Mouse (Mus musculus) ovary, adult 18-20 months (tissue): ENCODE results near the gene Ntm.

Experiments used
- DNase-seq: peaks from one replicate; pipeline ENCODE4 v3.0.0; 2022; ENCODE audit warnings: low spot score, mixed read lengths

The Ntm gene

DNA sequence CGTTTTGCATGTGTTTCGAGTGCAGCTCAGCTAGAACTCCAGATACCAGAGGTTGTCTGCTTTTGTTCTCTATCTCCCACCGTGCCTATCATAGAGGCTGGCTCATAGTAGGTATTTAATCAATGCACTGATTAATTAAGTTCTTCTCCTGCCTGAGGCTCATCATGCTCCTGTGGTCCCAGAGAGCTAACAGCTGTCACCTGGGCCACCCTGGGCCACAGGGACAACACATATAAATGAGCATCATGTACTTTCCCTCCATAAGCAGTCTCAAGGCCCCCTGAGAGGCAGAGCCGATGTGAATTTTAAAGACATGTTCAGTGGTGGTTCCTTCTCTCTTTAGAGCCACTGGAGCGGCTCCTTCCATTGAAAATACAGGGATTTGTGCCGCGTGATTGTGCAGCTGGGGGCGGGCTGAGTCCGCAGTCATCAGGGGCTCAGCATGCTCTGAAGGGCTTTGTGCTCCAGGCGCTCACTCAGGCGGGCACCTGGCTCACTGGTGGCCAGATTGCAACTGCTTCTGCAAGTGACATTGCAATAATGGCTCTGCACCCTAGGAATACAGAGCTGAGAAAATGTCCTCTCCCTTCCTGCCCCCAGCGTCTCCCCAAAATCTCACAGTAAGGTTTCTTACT is 160.8 kb downstream of the Ntm start:
- no peak for DNase-seq

DNA sequence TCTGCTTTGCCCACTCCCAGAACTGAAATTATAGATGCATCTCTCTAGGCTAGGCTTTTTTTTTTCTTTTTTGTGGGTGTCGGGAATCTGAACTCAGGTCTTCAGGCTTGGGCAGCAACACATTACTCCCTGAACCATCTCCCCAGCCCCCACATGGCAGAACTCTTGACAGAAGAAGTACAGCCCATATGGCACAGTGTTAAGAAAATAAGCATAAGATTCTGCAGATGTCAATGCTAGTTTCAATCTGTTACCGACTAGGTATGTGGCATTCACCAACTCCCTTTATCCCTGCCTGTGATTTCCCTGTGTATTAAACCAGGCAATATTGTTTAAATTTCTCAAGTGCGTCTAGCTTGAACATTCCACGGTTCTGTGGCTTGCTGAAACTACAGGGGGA is 166.7 kb downstream of the Ntm start:
- DNase-seq: no peak

DNA sequence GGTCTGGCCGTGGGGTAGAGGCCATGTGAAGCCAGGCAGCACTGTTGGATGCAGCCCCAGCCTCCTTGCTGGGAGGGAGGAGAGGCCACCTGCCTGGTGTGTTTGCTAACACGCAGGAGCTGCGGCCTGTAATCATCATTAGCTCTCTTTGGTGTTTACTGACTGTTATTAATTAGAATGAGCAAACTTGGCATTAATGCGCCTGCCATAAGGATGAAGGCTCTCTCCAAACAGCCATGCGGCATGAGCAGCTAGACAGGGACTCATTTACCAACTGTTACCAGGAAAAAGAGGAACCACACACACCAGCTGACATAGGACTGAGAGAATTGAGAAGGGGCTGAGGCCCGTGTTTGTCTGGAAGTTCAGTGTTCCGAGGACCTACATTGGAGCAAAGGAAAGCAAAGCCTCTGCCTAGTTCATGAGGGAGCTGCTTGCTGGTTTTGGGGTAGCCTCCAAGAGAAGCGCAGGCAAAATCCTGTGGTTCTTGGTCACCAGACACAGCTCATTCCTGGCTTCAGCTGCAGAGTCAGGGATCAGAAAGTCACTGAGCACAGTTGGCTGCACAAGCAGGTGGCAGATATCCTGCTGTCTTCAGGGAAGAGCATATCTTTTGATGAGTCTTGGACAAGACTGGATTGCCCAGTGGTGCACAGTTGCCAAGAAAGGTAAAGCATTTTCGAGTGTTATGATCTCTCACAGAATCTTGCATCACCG is 171.6 kb downstream of the Ntm start:
- no peak for DNase-seq

DNA sequence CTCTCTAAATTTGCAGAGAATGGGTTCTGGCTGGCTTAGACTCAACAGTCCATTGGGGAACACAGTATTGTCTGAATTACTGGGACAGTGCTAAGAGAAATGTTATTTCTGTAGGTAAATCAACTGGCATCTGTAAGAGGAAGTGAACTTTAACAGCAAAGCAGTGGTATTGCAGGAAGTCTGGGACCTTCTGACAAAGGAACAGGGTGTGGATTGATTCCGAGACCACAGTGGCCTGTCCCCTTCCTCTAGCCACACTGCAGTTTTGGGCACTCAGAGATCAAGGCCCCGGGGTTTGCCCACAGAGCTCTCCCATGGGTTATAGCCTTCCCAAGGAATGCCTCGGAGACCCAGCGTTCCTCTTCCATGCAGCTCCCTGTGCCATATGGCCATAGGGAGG is 172.9 kb downstream of the Ntm start:
- no peak for DNase-seq

DNA sequence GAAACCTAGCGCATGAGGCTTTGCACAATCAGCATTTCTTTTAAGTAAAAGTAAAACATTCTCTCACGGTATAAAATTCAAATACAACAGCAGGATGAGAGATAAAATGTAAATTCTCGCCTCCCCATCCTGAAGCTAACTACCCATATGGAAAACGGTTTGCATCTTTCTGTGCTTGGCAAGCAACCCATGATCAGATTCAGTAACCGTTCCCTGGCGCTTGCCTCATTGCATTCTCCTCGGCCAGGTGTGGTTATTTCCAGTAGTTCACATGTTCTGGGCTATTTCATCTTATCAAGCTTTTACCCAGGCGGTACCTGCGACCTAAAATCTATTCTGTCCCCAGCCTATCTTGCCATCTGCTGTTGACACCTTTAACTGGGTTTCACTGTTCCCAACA is 174.1 kb downstream of the Ntm start:
- no peak for DNase-seq

DNA sequence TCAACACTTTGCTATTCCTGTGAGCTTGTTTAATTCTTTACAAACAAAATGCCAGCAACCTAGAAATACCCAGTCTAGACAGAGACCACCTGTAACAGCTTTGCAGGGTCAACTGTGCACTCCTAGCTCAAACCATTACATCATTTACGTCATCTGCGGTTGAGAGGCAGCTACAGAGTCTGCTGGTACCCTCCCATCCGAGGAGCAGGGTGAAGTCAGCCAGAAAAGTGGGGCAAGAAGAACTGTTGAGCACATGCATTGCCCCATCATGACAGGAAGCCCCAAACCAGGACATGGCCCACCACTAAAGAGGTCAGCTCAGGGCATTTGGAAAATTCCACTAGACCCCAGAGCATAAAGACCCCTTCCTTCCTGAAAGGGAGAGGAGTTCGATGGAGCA is 175.5 kb downstream of the Ntm start:
- DNase-seq: no peak

DNA sequence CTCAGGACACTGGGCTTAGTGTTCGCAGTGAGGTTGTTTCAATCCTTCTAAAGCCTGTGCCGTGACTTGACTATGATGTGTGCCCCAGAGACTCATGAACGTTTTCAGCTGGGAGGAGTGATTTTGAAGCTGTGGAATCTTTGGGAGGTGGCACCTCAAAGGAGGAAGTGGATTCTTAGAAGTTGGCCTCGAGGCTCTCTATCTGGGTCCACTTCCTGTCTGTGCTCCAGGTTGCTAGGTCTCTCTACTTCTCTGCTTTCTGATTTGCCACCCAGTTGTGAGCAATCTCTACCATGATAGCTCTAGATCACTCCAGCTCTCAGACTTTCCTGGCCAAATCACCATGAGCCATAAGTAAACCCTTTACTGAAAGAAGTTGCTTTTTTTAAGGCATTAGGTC is 180.2 kb downstream of the Ntm start:
- DNase-seq: no peak

DNA sequence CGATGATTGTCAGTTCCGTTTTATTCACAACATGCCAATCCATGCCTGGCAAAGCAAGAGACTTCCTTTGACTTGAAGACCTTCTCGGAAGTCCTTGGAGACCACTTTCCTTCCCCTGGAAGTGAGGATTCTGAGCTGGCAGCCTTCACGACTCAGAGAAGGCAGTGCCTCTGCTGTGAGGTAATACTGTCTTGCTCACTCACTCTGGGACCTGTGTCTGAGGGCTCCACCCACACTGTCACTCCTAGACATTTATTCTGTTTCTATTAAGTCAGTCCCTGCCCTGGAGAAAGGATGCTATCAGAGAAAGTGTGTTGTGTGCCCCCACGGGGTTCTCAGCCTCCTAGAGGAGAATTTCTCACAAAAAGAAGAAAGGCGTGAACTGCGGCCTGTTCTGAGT is 183.2 kb downstream of the Ntm start:
- no peak for DNase-seq

DNA sequence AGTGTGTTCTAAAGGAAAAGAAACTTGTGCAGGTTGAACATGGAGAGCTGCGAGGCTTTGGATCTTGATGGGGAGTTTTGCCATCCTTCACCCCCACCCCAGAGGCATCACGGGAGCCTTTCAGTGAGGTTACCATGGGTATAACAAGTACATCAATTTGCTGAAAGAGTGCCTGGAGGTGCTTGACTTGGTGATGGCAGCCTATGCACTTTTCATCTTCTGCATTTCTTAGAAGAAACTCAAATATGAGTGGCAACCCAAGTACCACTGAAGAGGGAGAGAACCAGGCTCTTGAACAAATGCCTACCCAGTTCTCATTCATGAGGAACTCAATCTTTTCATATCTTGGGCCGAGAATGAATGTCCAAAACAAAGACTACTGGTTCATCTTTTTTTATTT is 186.0 kb downstream of the Ntm start:
- DNase-seq: no peak

DNA sequence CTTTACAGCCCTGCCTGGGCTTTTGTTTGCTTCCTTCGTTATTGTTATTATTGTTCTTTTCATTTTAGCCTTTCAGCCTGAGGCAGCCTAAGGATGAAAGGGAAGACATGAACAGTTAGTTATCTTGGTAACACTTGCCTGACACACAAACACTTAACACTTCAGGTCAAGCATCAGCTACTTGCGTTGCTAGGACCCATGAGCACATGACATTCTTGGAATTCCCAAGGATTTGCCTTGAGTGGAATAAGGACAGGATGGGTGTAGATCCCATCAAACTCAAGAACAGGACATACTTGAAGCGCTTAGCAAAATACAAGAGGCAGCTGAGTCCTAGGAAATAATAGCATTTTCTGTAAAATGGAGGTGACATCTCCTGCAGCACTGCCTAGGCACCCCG is 186.4 kb downstream of the Ntm start:
- DNase-seq: no peak

DNA sequence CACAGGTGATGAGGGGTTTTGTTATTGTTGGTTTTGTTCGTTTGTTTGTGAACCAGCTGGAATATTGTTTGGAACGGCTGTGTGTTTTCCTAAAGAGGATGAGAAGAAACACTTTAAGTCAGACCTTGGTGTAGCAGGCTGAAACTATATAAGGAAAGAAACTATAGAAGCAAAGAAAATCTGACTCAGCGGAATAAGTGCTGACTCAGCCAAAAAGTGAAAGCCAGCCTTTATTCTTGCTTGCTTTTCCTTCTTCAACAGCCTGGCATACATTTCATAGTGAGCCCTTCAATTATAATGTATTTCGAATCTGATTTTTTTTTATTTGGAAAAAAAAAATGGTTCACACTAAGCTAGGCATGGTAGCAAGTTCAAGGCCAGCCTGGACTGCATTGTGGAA is 186.9 kb downstream of the Ntm start:
- no peak for DNase-seq

DNA sequence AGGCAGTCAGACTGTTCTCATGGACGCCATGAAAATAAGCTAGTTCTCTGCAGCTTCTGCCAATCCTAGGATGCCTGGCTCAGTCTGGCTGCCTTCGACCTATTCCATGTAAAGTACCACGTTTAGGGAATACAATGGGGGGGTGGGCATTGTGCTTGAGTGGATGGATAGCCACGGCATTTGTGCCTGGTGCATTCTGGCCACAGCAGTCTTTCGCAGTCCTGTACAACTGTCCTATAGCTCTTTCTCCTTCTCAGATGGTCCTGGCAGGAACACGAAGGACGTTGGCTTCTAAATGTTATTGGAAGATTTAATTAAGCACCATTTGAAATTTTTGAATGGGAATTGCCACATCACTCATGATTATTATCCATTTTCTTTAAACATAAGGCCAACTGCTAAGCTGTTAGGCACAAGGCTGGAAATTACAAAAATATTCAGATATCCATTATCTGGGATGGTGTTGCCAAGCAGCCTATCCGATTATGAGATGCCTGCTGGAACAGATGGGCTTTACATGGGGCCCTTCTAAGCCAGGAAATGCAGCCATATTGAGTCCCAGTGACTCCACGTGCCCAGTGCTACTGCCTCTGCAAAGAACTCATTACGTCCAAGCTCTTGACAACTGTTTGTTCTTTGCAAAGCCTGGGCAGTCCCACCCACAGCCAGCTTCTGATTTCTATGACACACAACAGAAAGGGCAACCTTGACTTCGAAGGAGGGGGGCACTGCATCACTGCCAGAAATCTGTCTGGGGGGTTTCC is 190.1 kb downstream of the Ntm start:
- DNase-seq: no peak

DNA sequence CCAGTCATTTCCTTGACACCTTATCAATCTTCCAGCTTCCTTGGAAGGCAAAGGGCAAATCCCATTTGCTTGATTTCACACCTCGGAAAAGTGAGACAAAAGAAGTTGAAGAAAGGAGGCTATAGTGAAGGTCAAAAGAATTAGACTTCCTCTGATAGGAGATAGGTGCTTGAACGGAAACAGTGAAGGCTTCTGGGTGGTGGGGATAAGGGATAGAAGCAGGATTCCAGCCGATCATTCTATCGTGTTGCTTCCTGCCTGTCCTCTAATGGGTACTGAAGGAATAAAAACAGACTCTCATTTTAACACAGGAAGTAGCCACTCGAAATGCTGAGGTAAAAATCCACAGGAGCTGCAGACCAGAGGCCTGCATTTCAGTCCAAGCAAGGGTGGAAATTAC is 191.1 kb downstream of the Ntm start:
- no peak for DNase-seq

DNA sequence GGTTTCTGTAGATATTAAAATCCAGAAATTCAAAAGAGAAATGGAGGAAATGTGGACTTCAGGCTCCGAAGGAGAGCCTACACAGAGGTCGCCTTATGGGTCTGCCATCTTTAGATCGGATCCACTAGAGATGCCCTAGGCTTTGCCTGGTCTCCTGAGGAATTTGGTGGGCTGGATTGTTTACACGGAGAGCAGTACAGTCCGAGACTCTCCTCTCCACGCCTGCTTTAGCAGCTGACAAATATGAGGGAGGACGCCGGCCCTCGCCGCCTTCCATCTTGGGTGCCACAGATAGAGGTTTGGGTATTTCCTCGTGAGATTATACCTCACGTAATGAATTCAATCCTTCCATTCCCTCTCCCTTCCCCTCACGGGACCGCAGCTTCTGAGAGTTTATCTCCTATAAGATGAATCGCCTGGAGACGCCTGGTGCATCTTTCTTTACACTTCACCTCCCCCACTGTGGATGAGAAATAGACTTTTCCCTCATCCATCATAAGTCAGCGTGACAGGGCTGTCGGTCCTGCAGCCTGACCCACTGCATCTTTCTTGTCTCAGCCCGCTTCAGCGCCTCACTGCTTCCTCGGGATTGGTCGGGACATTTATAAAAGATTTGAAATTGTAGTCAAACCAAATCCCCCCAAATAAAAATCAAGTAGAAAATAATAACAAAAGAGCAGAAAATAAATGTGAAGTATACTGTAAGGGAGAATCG is 191.7 kb downstream of the Ntm start:
- DNase-seq: no peak

DNA sequence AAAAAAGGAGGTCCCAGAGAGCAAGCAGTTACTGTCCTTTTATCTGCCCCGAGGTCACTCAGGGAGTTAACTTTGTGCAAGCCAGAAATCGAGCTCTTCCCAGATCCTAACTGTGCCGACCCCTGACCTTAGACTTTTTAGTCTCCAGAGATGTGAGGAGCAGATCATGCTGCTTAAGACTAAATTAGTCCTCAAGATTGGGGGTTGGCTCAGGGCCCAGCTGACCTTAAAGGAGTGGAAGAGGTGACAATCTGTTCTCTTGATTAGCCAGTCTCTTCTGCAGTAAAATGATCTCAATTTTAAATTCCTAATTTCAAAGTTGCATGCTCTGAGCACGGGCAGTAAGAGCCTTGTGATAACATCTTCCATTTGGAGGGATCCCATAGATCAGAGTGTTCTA is 193.6 kb downstream of the Ntm start:
- no peak for DNase-seq

DNA sequence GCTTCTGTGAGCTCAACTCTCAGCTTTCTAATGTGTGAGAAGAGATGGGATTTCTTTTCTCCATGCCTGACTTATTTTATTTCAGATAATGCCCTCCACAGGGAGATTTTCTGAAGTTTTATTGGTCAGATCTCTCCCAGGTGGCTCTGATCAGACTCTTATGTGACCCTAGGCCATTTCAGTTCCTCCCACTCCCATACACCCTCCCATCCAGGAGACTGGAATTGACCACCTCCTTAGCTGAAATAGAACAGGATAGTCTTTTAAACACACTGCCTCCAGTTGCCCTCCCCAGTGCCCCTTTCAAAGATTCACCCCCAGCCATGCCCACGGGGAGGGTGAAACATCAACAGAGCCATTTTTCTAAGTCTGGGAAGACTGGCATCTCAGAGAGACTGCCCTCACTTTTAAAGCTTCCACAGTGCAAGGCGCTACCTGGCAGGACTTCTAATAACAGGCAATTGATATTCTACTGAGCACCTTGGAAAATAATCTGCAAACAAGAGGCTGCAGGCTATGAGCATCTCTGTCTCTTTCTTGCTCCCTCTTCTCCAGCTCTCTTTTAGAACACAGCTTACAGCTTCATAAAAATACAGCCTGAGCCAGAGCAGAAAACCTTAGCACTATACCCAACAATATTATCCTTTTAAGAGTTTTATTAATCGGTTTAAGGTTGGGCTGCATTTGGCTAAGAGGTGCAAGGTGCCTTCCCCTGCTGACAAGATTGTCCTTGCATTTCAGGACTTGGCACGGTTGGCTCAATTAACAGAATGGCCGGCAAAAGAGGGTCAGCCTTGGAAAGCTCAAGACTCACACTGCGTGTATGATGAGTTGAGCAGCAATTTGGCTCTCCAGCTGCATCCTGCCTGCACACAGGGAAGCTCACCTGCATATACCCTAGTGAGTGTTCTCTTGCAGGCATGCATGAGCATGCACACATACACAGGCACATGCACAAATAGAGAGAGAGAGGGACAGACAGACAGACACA is 196.7 kb downstream of the Ntm start:
- DNase-seq: no peak

DNA sequence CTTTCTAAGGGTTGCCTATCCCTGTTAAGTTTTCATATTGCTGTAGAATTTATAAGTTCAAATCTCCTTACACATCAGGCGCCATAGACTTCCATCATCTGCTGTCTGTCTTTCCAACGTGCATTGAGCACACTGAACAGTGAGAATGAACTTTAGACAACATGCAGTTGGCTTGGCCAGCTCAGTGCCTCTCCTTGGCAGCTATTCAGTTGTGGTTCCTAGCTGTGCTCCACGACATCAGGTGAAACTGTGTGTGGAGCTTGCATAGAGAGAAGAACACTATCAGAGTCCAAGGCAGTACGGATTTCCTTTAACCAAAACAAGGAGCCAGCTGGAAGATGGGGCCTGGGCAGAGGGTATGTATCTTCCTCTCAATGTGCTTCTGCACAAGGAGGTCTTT is 199.6 kb downstream of the Ntm start:
- DNase-seq: no peak

DNA sequence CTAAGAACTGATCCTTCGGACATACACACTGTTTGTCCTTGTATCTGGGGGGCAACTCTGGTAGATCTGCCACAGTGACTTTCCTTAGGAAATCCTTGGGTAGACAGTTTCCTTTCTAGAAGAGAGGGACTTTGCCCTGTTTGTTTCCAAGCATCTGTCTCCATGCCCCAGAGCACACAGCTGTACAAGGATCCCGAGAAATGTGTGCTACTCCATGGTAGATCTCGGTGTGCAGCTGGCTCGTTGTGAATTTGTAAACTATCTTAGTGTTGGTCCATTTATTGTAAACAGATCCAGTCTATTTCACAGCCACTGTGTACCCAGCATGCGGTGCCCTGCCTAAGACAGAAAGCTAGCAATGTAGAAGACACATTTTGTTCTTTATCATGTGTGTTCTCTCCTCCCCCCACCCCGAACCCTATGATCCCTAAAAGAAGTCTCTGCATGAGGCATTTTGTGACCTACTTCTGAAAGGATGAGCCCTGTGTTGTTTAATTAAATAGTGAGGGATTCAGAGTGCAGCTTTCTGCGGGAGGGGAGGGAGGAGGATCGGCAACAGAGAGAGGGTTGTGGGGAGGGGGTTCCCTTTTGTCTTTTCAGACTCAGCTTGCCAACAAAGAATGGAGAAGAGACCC is 200.9 kb downstream of the Ntm start:
- no peak for DNase-seq

DNA sequence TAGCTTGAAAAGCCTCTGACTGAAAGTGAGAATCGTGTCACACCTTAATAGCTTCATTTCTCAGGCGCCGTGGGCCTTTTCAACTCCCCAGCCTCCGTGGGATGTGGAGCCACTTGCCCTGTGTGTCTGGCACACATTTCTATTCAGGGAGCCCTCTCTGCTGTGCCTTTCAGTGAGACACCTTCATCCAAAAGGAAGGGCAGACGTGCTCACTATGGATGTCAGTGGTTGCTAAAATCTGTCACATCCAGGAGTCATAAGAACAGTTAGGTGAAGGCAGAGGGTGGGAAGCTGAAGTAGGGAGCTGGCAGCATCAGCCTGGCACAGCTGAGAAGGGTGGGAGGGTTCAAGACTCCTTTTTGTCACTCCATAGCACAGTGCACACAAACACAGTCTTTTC is 201.4 kb downstream of the Ntm start:
- no peak for DNase-seq

DNA sequence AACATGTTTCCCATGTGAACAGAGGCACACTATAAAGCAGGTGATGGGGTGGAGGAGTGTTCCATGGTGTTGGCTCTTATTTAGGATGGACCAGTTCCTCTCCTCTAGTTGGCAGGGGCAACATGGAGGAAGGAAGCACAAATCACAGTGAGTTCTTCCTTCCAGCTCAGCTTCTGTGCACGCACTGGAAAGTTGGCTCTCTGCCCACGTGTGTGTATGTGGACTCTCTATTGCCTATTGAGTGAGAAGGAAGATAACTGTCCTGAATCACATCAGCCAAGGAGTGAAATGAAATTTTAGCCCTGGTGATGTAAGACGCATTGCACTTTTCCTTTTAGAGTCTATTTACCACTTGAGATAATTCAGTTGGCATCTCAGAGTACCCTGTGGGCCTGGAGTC is 203.0 kb downstream of the Ntm start:
- DNase-seq: no peak

DNA sequence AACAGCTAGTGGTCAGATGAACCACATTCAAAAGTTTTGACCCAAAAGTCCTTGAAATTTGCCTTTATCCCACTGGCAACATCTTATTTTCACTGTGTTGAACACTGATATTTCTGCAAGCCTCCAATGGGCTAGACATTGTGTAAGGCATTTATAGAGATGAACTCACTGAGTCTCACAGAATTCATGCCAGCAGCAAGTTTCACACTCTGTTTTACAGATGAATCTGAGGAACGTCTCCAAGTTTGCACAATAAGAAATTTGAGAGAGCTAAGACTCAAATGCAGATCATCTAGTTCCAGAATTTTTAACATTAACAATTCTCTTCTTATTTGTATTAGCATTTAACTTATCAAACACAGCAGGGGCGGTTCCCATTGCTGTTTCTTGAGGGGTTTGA is 203.9 kb downstream of the Ntm start:
- no peak for DNase-seq
